Mouse (Mus musculus) forebrain, embryonic 16.5 days (tissue): ENCODE data around the gene Ago4. TPM values are rescaled to one million over a fixed set of nuclear protein-coding genes. Genes with fewer than 3 reads are reported as not detected.

Source experiments
- ATAC-seq: fragments of 200-750 bp; cut with Nextera tagmentation; 2 replicates; pipeline ENCODE4 v1.8.0; 2017; ENCODE audit warnings: mild to moderate bottlenecking, moderate library complexity
- H3K27ac ChIP-seq: fragments of 300-500 bp; sonication (generic); 2 replicates; pipeline ENCODE4 v1.5.1; 2014; ENCODE audit warnings: low read length, control low read depth
- H3K27me3 ChIP-seq: fragments of 300-500 bp; sonication (generic); replicated peaks from 2 replicates; pipeline ENCODE4 v1.6.1; 2014; ENCODE audit warnings: low read length; ENCODE audit not compliant: control insufficient read depth, insufficient read depth
- H3K36me3 ChIP-seq: fragments of 300-500 bp; sonication (generic); 2 replicates; pipeline ENCODE4 v1.6.1; 2014; ENCODE audit not compliant: control insufficient read depth, insufficient read depth
- H3K4me1 ChIP-seq: fragments of 300-500 bp; sonication (generic); replicated peaks from 2 replicates; pipeline ENCODE4 v1.6.1; 2014; ENCODE audit warnings: low read length; ENCODE audit not compliant: control insufficient read depth, insufficient read depth
- H3K4me2 ChIP-seq: fragments of 300-500 bp; sonication (generic); 2 replicates; pipeline ENCODE4 v1.6.1; 2014; ENCODE audit warnings: mild to moderate bottlenecking, low read length, control low read depth
- H3K4me3 ChIP-seq: fragments of 300-500 bp; sonication (generic); replicated peaks from 2 replicates; pipeline ENCODE4 v1.5.1; 2014; ENCODE audit warnings: mild to moderate bottlenecking, low read length, control low read depth
- H3K9ac ChIP-seq: fragments of 300-500 bp; sonication (generic); replicated peaks from 2 replicates; pipeline ENCODE4 v1.6.1; 2014; ENCODE audit warnings: low read depth, low read length, control low read depth
- H3K9me3 ChIP-seq: fragments of 300-500 bp; sonication (generic); 2 replicates; pipeline ENCODE4 v1.6.1; 2016; ENCODE audit warnings: low read length; ENCODE audit not compliant: control insufficient read depth
- WGBS: fragments of 180-500 bp; shearing (Covaris S2); extraction: QIAGEN DNeasy Blood & Tissue Kit; methylation state at CpG from one replicate; pipeline ENCODE4 v1.1.7; 2014; 5-methylcytosine and 5-hydroxymethylcytosine counted together
- polyA plus RNA-seq: library from polyadenylated mRNA; unstranded; fragments of >200 nt; fragmentation: Nextera tagmentation; extraction: Ambion mirVana; gene quantifications from 2 replicates; pipeline ENCODE4 v1.2.1, GENCODE M21; 2015

The Ago4 gene
- polyA plus RNA-seq, 1 experiment from 2014 or later: 9.0 TPM

GRCm38 (mm10) chr4:126533729-126534070 is 428 bp upstream of the Ago4 start:
- Histone ChIP-seq H3K4me2 (peak overlapping the region; percentile 86), H3K27me3 (no peaks in the 10 kb centered on the region), H3K9ac (peak overlapping the region; percentile 95), H3K9me3 (no peaks in the 10 kb centered on the region), H3K27ac (no peak overlapping the region), H3K4me1 (peaks cover 15% of the 10 kb centered on the region), H3K4me3 (peak overlapping the region; percentile 97), H3K36me3 (no peaks in the 10 kb centered on the region)
- WGBS: 9% methylated on average over 7 of the region's 7 CpGs
- peak; percentile 51 for ATAC-seq

- H3K27ac ChIP-seq: no peak overlapping the region
- H3K27me3 ChIP-seq: no peaks in the 10 kb centered on the region
- H3K9me3 ChIP-seq: no peaks in the 10 kb centered on the region
- peaks cover 15% of the 10 kb centered on the region for H3K4me1 ChIP-seq
- peak overlapping the region; percentile 86 for H3K4me2 ChIP-seq
- WGBS: 24% methylated on average over 5 of the region's 5 CpGs
- H3K4me3 ChIP-seq: peak overlapping the region; percentile 97
- no peak for ATAC-seq
- peak overlapping the region; percentile 95 for H3K9ac ChIP-seq
- H3K36me3 ChIP-seq: no peaks in the 10 kb centered on the region
These were observed 980 bp downstream of the Ago4 start for GRCm38 (mm10) chr4:126532292-126532691.

- Histone ChIP-seq H3K4me3 (no peak overlapping the region), H3K4me2 (no peak overlapping the region), H3K9ac (no peak overlapping the region), H3K4me1 (peaks cover 5% of the 10 kb centered on the region), H3K27ac (no peak overlapping the region), H3K27me3 (no peaks in the 10 kb centered on the region), H3K9me3 (no peaks in the 10 kb centered on the region), H3K36me3 (no peaks in the 10 kb centered on the region)
- ATAC-seq: no peak
- 93% methylated on average over 5 of the region's 5 CpGs for WGBS
These were observed 6.4 kb downstream of the Ago4 start for GRCm38 (mm10) chr4:126526828-126527227.

- no peak overlapping the region for H3K4me3 ChIP-seq
- no peak for ATAC-seq
- H3K4me1 ChIP-seq: peaks cover under 1% of the 10 kb centered on the region; the same call in 1 of the 2 replicates
- 0 out of 2 replicates have a peak, but pooled peaks cover 2% of the 10 kb centered on the region for H3K36me3 ChIP-seq
- no peaks in the 10 kb centered on the region for H3K27me3 ChIP-seq
- H3K4me2 ChIP-seq: no peak overlapping the region
- WGBS: 80% methylated on average over 3 of the region's 3 CpGs
- no peaks in the 10 kb centered on the region for H3K9me3 ChIP-seq
- H3K27ac ChIP-seq: no peak overlapping the region
- no peak overlapping the region for H3K9ac ChIP-seq
These were observed 7.1 kb downstream of the Ago4 start for GRCm38 (mm10) chr4:126526164-126526563.

GRCm38 (mm10) chr4:126512308-126513066 is 20.8 kb downstream of the Ago4 start:
- H3K36me3 ChIP-seq: peaks cover 19% of the 10 kb centered on the region; the same call in 1 of the 2 replicates
- 90% methylated on average over 6 of the region's 6 CpGs for WGBS

GRCm38 (mm10) chr4:126511013-126511412 is 22.3 kb downstream of the Ago4 start:
- no peaks in the 10 kb centered on the region for H3K9me3 ChIP-seq
- no peaks in the 10 kb centered on the region for H3K4me1 ChIP-seq
- 85% methylated on average over 5 of the region's 5 CpGs for WGBS
- H3K4me2 ChIP-seq: no peak overlapping the region
- no peak overlapping the region for H3K4me3 ChIP-seq
- no peak for ATAC-seq
- no peak overlapping the region for H3K9ac ChIP-seq
- no peaks in the 10 kb centered on the region for H3K27me3 ChIP-seq
- H3K36me3 ChIP-seq: peaks cover 25% of the 10 kb centered on the region; the same call in 1 of the 2 replicates
- no peak overlapping the region for H3K27ac ChIP-seq

More at GRCm38 (mm10) chr4:126512308-126513066, 20.8 kb downstream of the Ago4 start:
- no peaks in the 10 kb centered on the region for H3K27me3 ChIP-seq
- no peak for ATAC-seq
- no peak overlapping the region for H3K4me2 ChIP-seq
- no peak overlapping the region for H3K9ac ChIP-seq
- no peaks in the 10 kb centered on the region for H3K4me1 ChIP-seq
- no peak overlapping the region for H3K4me3 ChIP-seq
- no peaks in the 10 kb centered on the region for H3K9me3 ChIP-seq
- H3K27ac ChIP-seq: no peak overlapping the region

- Histone ChIP-seq H3K27me3 (no peaks in the 10 kb centered on the region), H3K9ac (no peak overlapping the region), H3K27ac (no peak overlapping the region), H3K4me1 (no peaks in the 10 kb centered on the region), H3K9me3 (no peaks in the 10 kb centered on the region), H3K36me3 (peaks cover 21% of the 10 kb centered on the region; the same call in 1 of the 2 replicates), H3K4me2 (no peak overlapping the region), H3K4me3 (no peak overlapping the region)
- 98% methylated on average over 2 of the region's 2 CpGs for WGBS
- no peak for ATAC-seq
These were observed 24.2 kb downstream of the Ago4 start for GRCm38 (mm10) chr4:126509072-126509471.

GRCm38 (mm10) chr4:126508110-126508899 is 25.0 kb downstream of the Ago4 start:
- no peak overlapping the region for H3K9ac ChIP-seq
- H3K9me3 ChIP-seq: no peaks in the 10 kb centered on the region
- WGBS: 73% methylated on average over 14 of the region's 14 CpGs
- H3K4me1 ChIP-seq: no peaks in the 10 kb centered on the region
- no peak overlapping the region for H3K4me3 ChIP-seq
- H3K27ac ChIP-seq: no peak overlapping the region
- no peak for ATAC-seq
- peaks cover 21% of the 10 kb centered on the region; the same call in 1 of the 2 replicates for H3K36me3 ChIP-seq
- no peaks in the 10 kb centered on the region for H3K27me3 ChIP-seq
- H3K4me2 ChIP-seq: no peak overlapping the region

- H3K27me3 ChIP-seq: no peaks in the 10 kb centered on the region
- no peak overlapping the region for H3K4me2 ChIP-seq
- no peaks in the 10 kb centered on the region for H3K4me1 ChIP-seq
- 57% methylated on average over 8 of the region's 8 CpGs for WGBS
- H3K9me3 ChIP-seq: no peaks in the 10 kb centered on the region
- peaks cover 15% of the 10 kb centered on the region; the same call in 1 of the 2 replicates for H3K36me3 ChIP-seq
- no peak overlapping the region for H3K27ac ChIP-seq
- no peak overlapping the region for H3K4me3 ChIP-seq
- no peak overlapping the region for H3K9ac ChIP-seq
- ATAC-seq: no peak
These were observed 30.3 kb downstream of the Ago4 start for GRCm38 (mm10) chr4:126502977-126503309.
